Mouse (Mus musculus): ENCODE measurements at regions not wholly inside any gene's neighbourhood (a gene's known extent, or its start where the extent isn't known, plus 50 kb on each side); places are given as distances from the start of the nearest gene placed in this dataset.

GRCm38 (mm10) chr2:128493871-128494270 lies 97.1 kb upstream of the Spdye4c start:
- no peak for TF ChIP-seq CTCF (IDR thresholded peaks at IDR 0.05; ENCODE audit: extremely low read depth, insufficient read length, insufficient replicate concordance, low read depth, low read length)
- TF ChIP-seq POLR2A (IDR thresholded peaks at IDR 0.05; ENCODE audit: low read depth, low read length), result no peak

Measured in small intestine, adult 2 months (tissue).